Comparison of ENCODE assay signal across 10 mouse cellular contexts in genomic region chr2:173307984-173308383, GRCm38 (mm10). TPM values are rescaled to one million over a fixed set of nuclear protein-coding genes. Genes with fewer than 3 reads are reported as not detected.
A peak's percentile ranks its signal among the peaks of the same experiment; 100 is the strongest.
DNase-seq lines count a peak whose midpoint lies in the region; ATAC-seq and TF ChIP-seq lines count a peak whose summit lies in the region.
"Had no signal": no experiment of that assay in that cellular context is flagged by ENCODE, and none has a peak within 500 bp of the region (broad histone marks: within the 10 kb centered on the region; RNA-seq: fewer than 3 reads in every experiment).

No protein-coding gene starts in this region.

- 11% methylated on average over 4 of the region's 4 CpGs for WGBS in kidney, embryonic 14.5 days
- 11% methylated on average over 4 of the region's 4 CpGs for WGBS in embryonic facial prominence, embryonic 13.5 days
- 12% methylated on average over 4 of the region's 4 CpGs for WGBS in hindbrain, embryonic 14.5 days

- no peak overlapping the region for H3K27ac ChIP-seq in kidney, embryonic 14.5 days (ENCODE audit: low read depth, low read length)
- no peak overlapping the region for H3K27ac ChIP-seq in embryonic facial prominence, embryonic 13.5 days
- 0 out of 2 replicates have a peak overlapping the region, but pooled peaks have one; percentile 45 for H3K27ac ChIP-seq in hindbrain, embryonic 14.5 days
- H3K27ac ChIP-seq in left cerebral cortex, adult 2 months: no peak overlapping the region
- H3K27ac ChIP-seq: macrophage had no signal

- peaks cover 5% of the 10 kb centered on the region for H3K9me3 ChIP-seq in kidney, embryonic 14.5 days (ENCODE audit: control insufficient read depth, low read length)
- no peaks in the 10 kb centered on the region for H3K9me3 ChIP-seq in embryonic facial prominence, embryonic 13.5 days
- no peaks in the 10 kb centered on the region for H3K9me3 ChIP-seq in hindbrain, embryonic 14.5 days (ENCODE audit: control insufficient read depth, low read length)

- H3K27me3 ChIP-seq in kidney, embryonic 14.5 days (ENCODE audit: control insufficient read depth, insufficient read depth, low read length): 0 out of 2 replicates have a peak, but pooled peaks cover 5% of the 10 kb centered on the region
- no peaks in the 10 kb centered on the region for H3K27me3 ChIP-seq in embryonic facial prominence, embryonic 13.5 days
- peaks cover 8% of the 10 kb centered on the region; the same call in 1 of the 2 replicates for H3K27me3 ChIP-seq in hindbrain, embryonic 14.5 days (ENCODE audit: control insufficient read depth, insufficient read depth, low read length)

- TF ChIP-seq CTCF in left cerebral cortex, adult 2 months (IDR thresholded peaks at IDR 0.05): no peak

- DNase-seq in kidney, adult 11 months: no peak
- no peak for DNase-seq in hindbrain, embryonic 14.5 days (ENCODE audit: low spot score)
- peak; percentile 24 for DNase-seq in neural tube, embryonic 10.5 days (ENCODE audit: extremely low spot score, low spot score)
- no peak for DNase-seq in adrenal gland, postnatal 25 days
- no peak for DNase-seq in gastrocnemius, postnatal 10 days
- DNase-seq in left cerebral cortex, adult 2 months (ENCODE audit: extremely low spot score in 1 of 2, low spot score in 2 of 2): no peak

- peak; percentile 20; the same call in 1 of the 2 replicates for ATAC-seq in kidney, embryonic 14.5 days (ENCODE audit: low FRiP score, low TSS enrichment)
- no peak for ATAC-seq in embryonic facial prominence, embryonic 13.5 days (ENCODE audit: insufficient number of reproducible peaks, insufficient read depth, low FRiP score, low TSS enrichment, low read depth)
- peak; percentile 13; the same call in 1 of the 2 replicates for ATAC-seq in hindbrain, embryonic 14.5 days (ENCODE audit: low FRiP score)

- intact Hi-C loops in left cerebral cortex, adult 2 months (cut with DNase I): loop anchor here (1.0 to 5.0 kb wide), 4 partner anchors 32 to 144 kb away; partner anchors contain the start of gene Pmepa1

- H3K36me3 ChIP-seq in kidney, embryonic 14.5 days (ENCODE audit: control insufficient read depth, insufficient read depth, low read length): no peaks in the 10 kb centered on the region
- no peaks in the 10 kb centered on the region for H3K36me3 ChIP-seq in embryonic facial prominence, embryonic 13.5 days
- no peaks in the 10 kb centered on the region for H3K36me3 ChIP-seq in hindbrain, embryonic 14.5 days (replicated peaks; ENCODE audit: control insufficient read depth, insufficient read depth)

- no peak overlapping the region for H3K9ac ChIP-seq in kidney, embryonic 14.5 days (ENCODE audit: low read depth, low read length)
- no peak overlapping the region; the same call in 1 of the 2 replicates for H3K9ac ChIP-seq in embryonic facial prominence, embryonic 13.5 days
- H3K9ac ChIP-seq in hindbrain, embryonic 14.5 days: no peak overlapping the region

- H3K4me2 ChIP-seq in kidney, embryonic 14.5 days (replicated peaks; ENCODE audit: low read depth, low read length): peak overlapping the region; percentile 24
- H3K4me2 ChIP-seq in embryonic facial prominence, embryonic 13.5 days: peak overlapping the region; percentile 55
- peak overlapping the region; percentile 34 for H3K4me2 ChIP-seq in hindbrain, embryonic 14.5 days (replicated peaks)

- H3K4me1 ChIP-seq in kidney, embryonic 14.5 days (ENCODE audit: control insufficient read depth, insufficient read depth, low read length): peaks cover 5% of the 10 kb centered on the region; the same call in 1 of the 2 replicates
- peaks cover 20% of the 10 kb centered on the region for H3K4me1 ChIP-seq in embryonic facial prominence, embryonic 13.5 days
- peaks cover 7% of the 10 kb centered on the region for H3K4me1 ChIP-seq in hindbrain, embryonic 14.5 days (replicated peaks; ENCODE audit: control insufficient read depth, insufficient read depth, low read length)

- no peak overlapping the region for H3K4me3 ChIP-seq in kidney, embryonic 14.5 days (ENCODE audit: low read length)
- no peak overlapping the region for H3K4me3 ChIP-seq in embryonic facial prominence, embryonic 13.5 days
- H3K4me3 ChIP-seq in hindbrain, embryonic 14.5 days (replicated peaks; ENCODE audit: low read length): no peak overlapping the region
- H3K4me3 ChIP-seq in left cerebral cortex, adult 2 months: no peak overlapping the region
- H3K4me3 ChIP-seq: erythroblast, embryonic 14.5 days had no signal

RNA-seq across cellular contexts. Expression of gene Pmepa1, which starts 31.7 kb away (rescaled TPM):
- 4.9 and 5.8 TPM in 2 replicates for polyA plus RNA-seq in kidney, embryonic 14.5 days (2014; fragmentation: Nextera tagmentation; extraction: Ambion mirVana)
- polyA plus RNA-seq in embryonic facial prominence, embryonic 13.5 days (2015; fragmentation: Nextera tagmentation; extraction: Ambion mirVana): 6.3 and 7.3 TPM in 2 replicates
- polyA plus RNA-seq in hindbrain, embryonic 14.5 days (2014; fragmentation: Nextera tagmentation; extraction: Ambion mirVana): 5.3 and 5.4 TPM in 2 replicates
- total RNA-seq in adrenal gland, postnatal 25 days (2021): 34.2 and 78.1 TPM in 2 replicates
- 10 to 100 TPM; 15.8 to 19.8 TPM for total RNA-seq in gastrocnemius, postnatal 10 days (2021)
- total RNA-seq in left cerebral cortex, adult 2 months (2021): 10 to 100 TPM; 53.4 to 58.5 TPM
